Mouse (Mus musculus): ENCODE measurements around the gene Khdc1b. TPM values are rescaled to one million over a fixed set of nuclear protein-coding genes. Genes with fewer than 3 reads are reported as not detected.

Gene Khdc1b
- polyA plus RNA-seq, 1 experiment: not detected

DNA sequence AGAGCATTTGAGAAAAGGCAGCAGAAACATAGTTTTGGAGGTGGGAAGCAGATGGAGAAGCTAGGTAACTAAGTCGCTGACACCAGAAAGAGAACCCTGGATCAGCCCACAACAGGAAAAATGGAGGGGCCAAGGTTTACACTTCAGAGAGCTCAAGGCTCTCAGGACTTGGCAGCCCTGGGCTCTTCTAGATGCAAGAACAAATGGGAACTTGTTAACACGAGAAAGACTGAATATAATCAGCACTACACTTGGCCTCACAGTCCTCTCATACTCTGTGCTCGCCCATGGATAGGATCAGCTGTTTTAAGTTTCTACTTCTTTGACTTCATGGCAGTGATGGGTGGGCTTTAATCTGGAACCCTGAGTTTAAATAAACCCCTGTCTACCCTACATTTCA is 51.5 kb downstream of the Khdc1b start:
- H3K27ac ChIP-seq (replicated peaks; ENCODE audit: low read depth, low read length): no peak overlapping the region
- no peaks in the 10 kb centered on the region for H3K4me1 ChIP-seq (ENCODE audit: control insufficient read depth, insufficient read depth, insufficient read length, low read length)
- H3K4me3 ChIP-seq (ENCODE audit: insufficient read depth, low read depth, low read length): no peak overlapping the region

Other genes with a start within 250 kb of the Khdc1b start
- 4.6 and 6.3 TPM in 2 replicates for gene Tmem14a, start 165.0 kb upstream of the Khdc1b start, polyA plus RNA-seq (2012; ENCODE audit: insufficient read depth, insufficient read length, missing spikeins)
- gene Gsta3, start 143.0 kb upstream of the Khdc1b start, polyA plus RNA-seq (2012; ENCODE audit: insufficient read depth, insufficient read length, missing spikeins): 17.6 and 21.6 TPM in 2 replicates
- not detected in 2 replicates for gene Khdc1a, start 33.9 kb upstream of the Khdc1b start, polyA plus RNA-seq (2012; ENCODE audit: insufficient read depth, insufficient read length, missing spikeins)
- gene Khdc1c, start 15.2 kb upstream of the Khdc1b start, polyA plus RNA-seq (2012; ENCODE audit: insufficient read depth, insufficient read length, missing spikeins): not detected in 2 replicates